ENCODE assay signal across 19 mouse cellular contexts in genomic region chr1:58777583-58777982, GRCm38 (mm10).
"Had no signal": no experiment of that assay in that cellular context is flagged by ENCODE, and none has a peak within 500 bp of the region (broad histone marks: within the 10 kb centered on the region; RNA-seq: fewer than 3 reads in every experiment).

No protein-coding gene starts in this region.

- H3K4me2 ChIP-seq: liver, embryonic 15.5 days; lung, embryonic 15.5 days; midbrain, embryonic 11.5 days; midbrain, embryonic 13.5 days; midbrain, embryonic 15.5 days; neural tube, embryonic 13.5 days; neural tube, embryonic 15.5 days; stomach, embryonic 15.5 days had no signal

- H3K27me3 ChIP-seq: liver, embryonic 15.5 days; lung, embryonic 15.5 days; megakaryocyte, embryonic 14.5 days; midbrain, embryonic 13.5 days; midbrain, embryonic 15.5 days; neural tube, embryonic 13.5 days; neural tube, embryonic 15.5 days; stomach, embryonic 15.5 days had no signal

- DNase-seq: liver, postnatal 0 days; lung, adult 2 months; retina, postnatal 1 day; right cerebral cortex, adult 18-20 months; right cerebral cortex, postnatal 25 days; right cerebral cortex, postnatal 4 days had no signal

- H3K9me3 ChIP-seq: liver, embryonic 15.5 days; lung, embryonic 15.5 days; megakaryocyte, embryonic 14.5 days; midbrain, embryonic 13.5 days; midbrain, embryonic 15.5 days; neural tube, embryonic 13.5 days; neural tube, embryonic 15.5 days; stomach, embryonic 15.5 days had no signal

- H3K4me1 ChIP-seq: lung, embryonic 15.5 days; midbrain, embryonic 13.5 days; midbrain, embryonic 15.5 days; neural tube, embryonic 13.5 days; neural tube, embryonic 15.5 days; stomach, embryonic 15.5 days had no signal

- H3K9ac ChIP-seq: liver, embryonic 15.5 days; liver, postnatal 0 days; lung, embryonic 15.5 days; midbrain, embryonic 13.5 days; midbrain, embryonic 15.5 days; neural tube, embryonic 13.5 days; neural tube, embryonic 15.5 days; stomach, embryonic 15.5 days had no signal

- H3K27ac ChIP-seq: liver, embryonic 15.5 days; lung, embryonic 15.5 days; macrophage; midbrain, embryonic 13.5 days; midbrain, embryonic 15.5 days; neural tube, embryonic 13.5 days; neural tube, embryonic 15.5 days; stomach, embryonic 15.5 days; stomach, postnatal 0 days had no signal

- ATAC-seq: liver, postnatal 0 days; lung, postnatal 0 days; midbrain, embryonic 13.5 days; midbrain, embryonic 15.5 days had no signal

- H3K36me3 ChIP-seq: liver, embryonic 15.5 days; lung, embryonic 15.5 days; midbrain, embryonic 13.5 days; midbrain, embryonic 15.5 days; neural tube, embryonic 13.5 days; neural tube, embryonic 15.5 days; stomach, embryonic 15.5 days had no signal

- H3K4me3 ChIP-seq: liver, embryonic 15.5 days; lung, embryonic 15.5 days; megakaryocyte, embryonic 14.5 days; midbrain, embryonic 13.5 days; midbrain, embryonic 15.5 days; myocyte; neural tube, embryonic 13.5 days; neural tube, embryonic 15.5 days; stomach, embryonic 15.5 days had no signal
